Mouse (Mus musculus): ENCODE results near the gene Bhlhe41. TPM values are rescaled to one million over a fixed set of nuclear protein-coding genes. Genes with fewer than 3 reads are reported as not detected.

Bhlhe41 gene
- polyA plus RNA-seq, 2 experiments from 2014 or later, result 0.05 to 0.17 TPM

DNA sequence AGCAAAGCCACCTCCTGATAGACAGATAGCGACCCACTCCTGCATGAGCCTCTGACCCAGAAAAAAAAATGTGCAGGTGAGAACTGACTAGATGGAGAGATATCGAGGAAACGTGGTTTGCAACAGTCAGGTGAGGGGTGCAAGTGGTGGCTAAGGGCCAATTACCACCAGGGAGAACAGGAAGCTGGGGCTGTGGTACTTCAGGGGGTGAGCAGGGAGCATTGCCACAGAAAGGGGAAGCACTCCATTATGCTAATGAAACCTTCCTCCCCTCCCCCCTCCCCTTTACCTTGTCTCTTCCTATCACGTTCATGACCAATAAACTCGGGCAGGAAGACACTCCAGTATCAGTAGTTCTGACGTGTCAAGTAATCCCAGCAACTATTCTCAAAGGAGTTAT, 30.0 kb downstream of the Bhlhe41 start:
- peak; percentile 59 for ATAC-seq

DNA sequence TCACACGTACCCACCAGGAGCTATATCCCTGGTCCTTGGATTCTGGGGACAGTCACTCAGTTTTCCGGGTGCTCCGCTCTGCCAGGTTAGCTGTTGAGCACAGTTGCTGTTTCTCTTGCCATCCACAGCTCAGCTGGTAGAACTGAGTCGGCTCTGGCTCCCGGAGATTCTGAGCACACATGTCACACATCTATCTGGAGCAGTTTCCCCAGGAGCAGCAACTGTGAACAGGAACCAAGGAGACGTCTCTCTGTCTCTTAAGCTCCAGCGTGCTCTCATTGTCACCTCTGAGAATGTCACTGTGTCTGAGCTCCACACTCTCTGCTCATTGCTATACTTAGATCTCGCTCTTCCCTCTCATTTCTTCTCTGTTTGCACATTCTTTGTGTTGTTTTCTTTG, 32.4 kb downstream of the Bhlhe41 start:
- ATAC-seq, result no peak

DNA sequence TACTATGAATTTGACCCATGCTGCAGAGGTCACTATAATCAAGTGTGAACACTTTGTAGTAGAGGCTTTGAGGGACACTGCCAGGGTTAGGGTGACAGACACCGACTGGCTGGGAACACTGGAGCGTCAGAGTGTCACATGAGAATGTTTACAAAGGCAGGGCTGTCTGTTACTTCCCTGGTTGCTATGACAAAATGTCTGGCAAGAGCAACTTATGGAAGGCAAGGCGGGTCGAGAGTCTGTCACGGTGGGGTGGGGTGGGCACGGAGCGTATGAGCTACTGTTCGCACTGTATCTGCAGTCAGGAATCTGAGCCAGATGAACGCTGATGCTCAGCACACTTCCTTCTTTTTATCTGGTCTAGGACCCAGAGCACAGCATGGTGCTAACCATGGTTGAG, 34.7 kb downstream of the Bhlhe41 start:
- ATAC-seq, result no peak

DNA sequence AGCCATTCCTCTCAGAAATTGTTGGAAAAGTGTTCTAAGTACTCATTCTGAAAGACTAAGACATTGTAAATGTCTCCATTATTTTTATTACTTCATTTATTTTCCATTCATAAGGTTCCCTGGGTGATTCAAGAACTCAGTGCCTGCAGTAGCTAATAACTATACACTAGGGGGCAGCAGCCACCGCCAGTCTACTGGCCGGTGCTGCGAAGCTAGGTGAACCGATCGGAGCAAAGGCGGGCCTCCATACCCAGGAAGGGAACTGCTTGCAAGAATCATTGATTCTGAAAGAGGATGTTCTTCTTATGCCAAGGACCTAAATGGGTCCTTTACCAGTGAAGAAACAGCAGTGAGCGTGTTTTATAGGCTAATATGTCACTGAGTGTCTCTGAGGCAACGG, 35.2 kb downstream of the Bhlhe41 start:
- ATAC-seq, result peak; percentile 89

DNA sequence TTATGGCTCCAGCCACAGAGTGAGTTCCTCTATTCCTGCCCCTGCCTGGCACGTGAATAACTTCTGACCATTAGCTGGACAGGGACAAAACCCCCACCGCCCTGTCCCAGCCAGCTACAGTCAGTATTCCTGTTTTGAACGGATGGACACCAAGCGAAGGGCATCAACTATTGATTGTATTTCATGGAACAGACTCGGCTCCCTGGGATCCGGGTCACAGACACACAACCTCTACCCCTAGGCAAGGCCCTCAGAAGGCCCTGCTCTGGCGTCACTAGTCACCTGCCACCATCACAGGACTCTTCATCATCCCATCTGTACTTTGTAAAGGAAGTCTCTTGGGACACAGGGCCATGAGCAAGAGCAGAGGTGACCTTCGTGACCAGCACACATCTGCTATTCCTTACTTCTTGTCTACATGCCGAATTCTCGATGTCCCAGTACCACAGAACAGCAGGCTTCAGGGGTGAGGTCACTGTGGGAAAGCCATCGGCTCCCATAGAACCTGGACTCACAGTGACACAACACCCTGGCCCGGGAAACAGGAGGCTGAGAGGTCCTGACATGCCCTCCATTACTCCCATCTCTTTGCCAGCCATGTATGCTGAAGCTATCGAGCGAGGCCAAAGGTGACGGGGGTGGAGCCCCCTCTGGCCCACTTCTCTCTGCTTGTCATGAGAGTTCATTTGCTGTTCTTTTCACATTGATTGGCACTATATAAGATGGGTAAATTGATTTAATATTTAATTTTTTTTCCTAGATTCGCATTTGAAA, 36.1 kb downstream of the Bhlhe41 start:
- ATAC-seq, result no peak

DNA sequence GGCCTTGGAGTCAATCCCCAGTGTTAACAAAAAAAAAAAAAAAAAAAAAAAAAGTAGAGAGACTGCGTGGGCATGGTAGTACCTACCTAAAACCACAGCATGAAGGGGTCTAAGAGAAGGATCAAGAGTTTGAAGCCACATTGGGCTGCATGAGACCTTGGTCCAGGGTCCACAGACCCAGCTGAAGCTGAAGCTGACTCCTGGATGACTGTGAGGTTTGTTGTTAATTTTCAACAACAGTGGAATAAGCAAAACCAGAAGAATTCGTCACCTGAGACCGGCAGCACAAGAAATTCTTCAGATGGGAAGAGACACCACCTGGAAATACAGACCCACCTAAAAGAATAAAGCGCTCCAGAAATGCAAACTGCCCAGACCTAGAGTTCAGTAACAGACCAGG, 39.1 kb downstream of the Bhlhe41 start:
- ATAC-seq, result no peak

DNA sequence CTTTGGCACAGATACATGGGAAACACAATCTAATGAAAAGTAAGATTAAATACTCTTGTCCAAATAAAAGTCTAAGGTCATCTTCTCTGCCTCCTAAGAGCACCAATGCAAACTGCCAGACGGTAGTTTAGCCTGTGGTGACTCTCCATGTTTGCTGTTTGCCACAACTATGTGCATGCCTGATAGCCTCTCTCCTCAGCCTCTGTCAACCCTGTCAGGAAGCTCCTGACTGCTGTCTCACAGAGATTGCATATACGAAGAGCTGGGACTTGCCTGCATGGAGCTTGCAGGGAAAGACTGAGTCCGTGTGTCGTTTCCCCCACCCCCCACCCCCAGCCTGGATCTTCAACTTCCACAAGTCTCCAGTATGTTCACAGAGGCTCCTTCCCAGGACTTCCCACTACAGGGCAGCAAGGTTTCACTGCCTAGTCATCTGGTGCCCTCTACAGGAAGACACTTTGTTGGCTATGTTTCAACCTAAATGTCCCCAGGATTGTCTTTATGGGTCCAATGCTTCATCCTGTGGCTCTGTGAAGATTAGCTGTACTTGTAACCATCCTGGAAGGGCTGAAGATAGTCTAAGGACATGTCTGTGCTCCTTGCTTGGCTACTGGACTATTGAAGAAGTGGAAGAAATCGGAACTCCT, 41.6 kb downstream of the Bhlhe41 start:
- no peak for ATAC-seq

DNA sequence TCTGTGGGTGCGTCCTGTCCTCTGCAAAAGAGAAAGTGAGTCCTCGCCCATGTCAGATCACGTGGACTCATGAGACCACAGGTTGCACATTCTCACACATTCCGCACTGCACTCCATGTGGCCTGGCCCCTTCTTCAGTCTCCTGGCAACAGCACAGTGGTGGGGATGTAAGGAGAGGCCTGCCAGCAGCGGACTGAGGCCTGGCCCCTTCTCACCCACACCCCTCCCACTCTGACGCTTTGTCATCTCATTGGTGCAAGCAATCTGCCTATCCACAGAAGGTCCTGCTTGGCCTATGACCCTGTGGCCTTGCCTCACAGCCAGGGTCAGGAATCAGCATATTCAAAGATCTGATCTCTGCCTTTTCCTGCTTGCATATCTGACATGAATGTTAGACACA, 42.3 kb downstream of the Bhlhe41 start:
- ATAC-seq, result no peak

DNA sequence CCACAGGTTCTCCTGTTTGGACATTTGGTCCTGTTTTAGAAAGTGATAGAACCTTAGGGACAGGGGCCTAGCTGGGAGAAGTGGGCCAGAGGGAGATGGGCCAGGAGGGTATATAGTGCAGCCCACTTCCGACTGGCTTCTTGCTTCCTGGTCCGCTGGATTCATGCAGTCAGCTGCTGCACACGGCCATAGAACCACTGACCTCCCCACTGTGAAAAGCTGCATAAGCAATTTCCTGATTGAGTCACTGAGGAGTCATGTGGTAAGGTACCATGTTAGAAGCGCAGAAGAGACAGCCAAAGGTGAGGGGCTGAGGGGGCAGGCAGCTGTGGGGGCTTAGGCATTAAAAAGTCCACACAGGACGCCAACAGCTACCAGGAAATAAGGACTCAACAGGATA, 43.1 kb downstream of the Bhlhe41 start:
- no peak for ATAC-seq

DNA sequence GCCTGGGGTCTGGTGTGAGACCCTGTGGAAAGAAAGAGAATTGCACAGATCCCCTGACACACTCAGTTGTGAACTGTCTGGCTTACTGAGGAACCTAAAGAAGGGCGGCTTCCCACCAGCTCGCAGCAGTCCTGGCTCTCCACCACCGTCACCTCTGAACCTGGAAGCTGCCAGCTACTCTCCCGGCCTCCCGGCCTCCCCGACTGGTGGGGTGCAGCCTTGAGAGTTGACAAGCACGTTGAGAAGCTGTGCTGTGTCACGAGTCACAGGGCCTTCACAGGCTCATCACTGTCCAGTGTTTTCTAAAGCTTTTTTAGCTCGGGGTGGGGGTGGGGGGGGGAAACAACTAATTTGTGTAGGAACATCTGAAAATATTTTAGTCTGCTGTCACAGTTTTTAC, 46.2 kb downstream of the Bhlhe41 start:
- no peak for ATAC-seq

DNA sequence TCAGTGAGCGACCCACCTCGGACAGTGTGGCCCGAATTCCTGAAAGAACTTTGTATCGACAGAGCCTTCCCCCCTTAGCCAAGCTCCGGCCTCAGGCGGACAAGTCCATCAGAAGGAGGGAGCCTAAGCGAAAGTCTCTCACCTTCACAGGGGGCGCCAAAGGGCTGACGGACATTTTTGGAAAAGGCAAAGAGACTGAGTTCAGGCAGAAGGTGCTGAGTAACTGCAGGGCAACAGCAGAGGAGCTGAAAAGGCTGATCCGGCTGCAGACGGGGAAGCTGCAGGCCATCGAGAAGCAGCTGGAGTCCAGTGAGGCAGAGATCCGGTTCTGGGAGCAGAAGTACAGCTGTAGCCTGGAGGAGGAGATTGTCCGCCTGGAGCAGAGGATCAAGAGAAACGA, 50.2 kb downstream of the Bhlhe41 start:
- ATAC-seq, result no peak

DNA sequence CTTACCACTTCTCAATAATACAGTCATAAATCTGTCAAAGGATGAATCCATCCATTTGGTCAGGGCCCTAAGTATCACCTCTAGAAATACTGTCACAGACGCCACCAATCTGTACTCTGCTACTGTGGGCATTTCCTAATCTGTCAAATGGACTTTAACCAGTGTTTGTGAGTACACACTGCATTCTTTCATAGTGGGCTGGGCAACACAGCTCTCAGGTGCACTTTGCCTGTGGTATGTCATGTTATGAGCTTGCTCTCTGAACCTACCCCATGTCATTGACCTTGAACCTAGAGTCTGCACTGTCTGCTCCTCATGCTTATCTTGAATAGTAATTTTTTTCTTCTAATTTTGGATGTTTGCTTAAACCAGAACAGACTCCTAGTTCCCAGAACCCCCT, 54.2 kb downstream of the Bhlhe41 start:
- no peak for ATAC-seq

DNA sequence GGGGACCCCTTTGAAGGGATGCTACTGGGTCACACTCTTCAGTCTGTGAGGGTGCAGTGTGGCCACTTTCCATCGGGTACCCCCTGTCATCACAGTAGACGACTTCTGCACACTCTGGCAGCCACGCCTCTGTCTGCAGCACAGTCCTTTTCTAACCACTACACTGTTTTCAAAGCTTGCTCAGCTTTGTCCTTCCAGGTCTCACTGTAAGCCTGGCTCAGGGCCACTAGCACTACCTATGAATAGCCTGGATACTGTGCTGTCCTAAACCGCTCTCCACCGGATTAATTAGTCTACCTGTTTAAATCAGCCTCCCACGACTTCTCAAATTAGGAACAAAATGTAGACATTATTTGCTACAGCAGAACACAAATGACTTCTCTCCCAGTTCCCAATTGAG, 55.3 kb downstream of the Bhlhe41 start:
- no peak for ATAC-seq

DNA sequence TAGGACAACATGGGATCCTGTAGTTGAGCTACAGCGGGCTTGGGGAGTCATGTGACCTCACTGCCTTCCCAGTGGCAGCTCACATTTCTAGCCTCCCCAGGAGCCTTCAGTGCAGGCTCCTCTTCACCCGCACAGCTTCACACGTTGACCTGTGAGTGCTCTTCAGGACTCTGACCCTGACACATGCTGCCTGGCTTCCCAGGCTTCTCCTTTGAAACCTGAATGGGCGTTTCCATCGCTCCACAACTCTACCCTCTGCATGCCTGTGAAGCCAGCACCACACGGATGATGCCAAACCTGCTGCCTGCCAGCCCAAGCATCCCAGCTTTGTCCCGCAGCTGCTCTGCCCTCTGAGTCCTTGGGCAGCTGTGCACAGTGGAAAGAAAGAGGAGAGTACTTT, 55.8 kb downstream of the Bhlhe41 start:
- ATAC-seq, result no peak

Other genes starting within 250 kb of the Bhlhe41 start
- not detected for gene Tuba3b, start 249.8 kb downstream of the Bhlhe41 start, polyA plus RNA-seq (2017; shearing (Covaris generic))
- gene Rassf8, start 118.8 kb downstream of the Bhlhe41 start, polyA plus RNA-seq (2017; shearing (Covaris generic)), result under 1 TPM; 0.19 to 0.32 TPM
- gene Sspn, start 66.1 kb upstream of the Bhlhe41 start, polyA plus RNA-seq (2017; shearing (Covaris generic)), result not detected